Mouse (Mus musculus): ENCODE measurements around the gene Megf9.

DNA sequence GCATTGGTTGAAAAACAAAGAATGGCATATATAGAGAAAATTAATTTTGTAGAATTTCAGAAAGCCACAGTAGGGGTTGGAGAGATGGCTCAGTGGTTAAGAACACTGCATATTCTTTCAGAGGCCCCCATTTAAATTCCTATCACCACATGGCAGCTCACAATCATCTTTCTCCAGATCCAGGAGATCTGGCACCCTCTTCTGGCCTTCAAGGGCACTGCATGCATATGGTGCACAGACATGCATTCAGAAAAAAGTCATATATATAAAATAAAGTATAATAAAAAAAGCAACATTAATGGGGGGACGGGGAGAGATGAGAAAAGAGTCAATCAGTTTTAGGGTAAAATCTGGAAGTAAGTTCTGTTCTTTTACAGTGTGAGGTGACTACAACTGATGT, 85.1 kb downstream of the Megf9 start:
- TF ChIP-seq POLR2A (IDR thresholded peaks at IDR 0.05; ENCODE audit: borderline replicate concordance, extremely low read depth, low read depth, low read length) (no peak), CTCF (IDR thresholded peaks at IDR 0.05; ENCODE audit: insufficient read depth, low read length) (no peak; the same call in 1 of the 2 replicates)

All from lung, adult 2 months (tissue).